Mouse (Mus musculus) left cerebral cortex, adult 18-20 months (tissue): ENCODE results near the gene Fam166b. TPM values are rescaled to one million over a fixed set of nuclear protein-coding genes. Genes with fewer than 3 reads are reported as not detected.

Source experiments
- DNase-seq, 2 experiments: peaks; one replicate each; pipeline ENCODE4 v3.0.0; 2021 to 2022; ENCODE audit warnings: low spot score in 2 of 2, mixed read lengths in 1 of 2
- total RNA-seq, 2 experiments: library from RNA; stranded (reverse); gene quantifications; 2 replicates each; pipeline ENCODE4 v1.2.3; 2021

The Fam166b gene
- total RNA-seq, 2 experiments from 2014 or later, result 0.82 to 1.2 TPM

DNA sequence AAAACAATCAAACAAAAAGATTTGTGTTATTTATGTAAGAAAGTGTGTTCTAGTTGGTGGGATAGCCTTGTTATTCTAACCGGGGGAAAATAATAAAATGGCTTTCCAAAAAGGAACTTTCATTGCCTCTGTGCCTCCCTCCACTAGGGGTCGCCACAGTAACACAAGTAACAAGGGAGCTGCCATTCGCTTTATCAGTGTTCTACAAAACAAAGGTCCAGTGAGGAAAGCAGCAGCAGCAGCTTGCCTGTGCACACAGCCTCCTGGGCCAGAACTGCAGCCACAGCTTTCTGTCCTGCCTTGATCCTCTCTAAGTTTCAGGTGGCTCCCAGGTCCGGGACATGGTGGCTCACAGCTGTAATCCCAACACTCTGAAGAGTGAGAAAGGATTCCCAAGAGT lies 2.8 kb upstream of the Fam166b start:
- DNase-seq, result peak; percentile 84 to 87

- no peak for DNase-seq
Measured at GRCm38 (mm10) chr4:43428180-43428861, 613 bp downstream of the Fam166b start.

GRCm38 (mm10) chr4:43427501-43428179 lies 1.3 kb downstream of the Fam166b start:
- no peak for DNase-seq

DNA sequence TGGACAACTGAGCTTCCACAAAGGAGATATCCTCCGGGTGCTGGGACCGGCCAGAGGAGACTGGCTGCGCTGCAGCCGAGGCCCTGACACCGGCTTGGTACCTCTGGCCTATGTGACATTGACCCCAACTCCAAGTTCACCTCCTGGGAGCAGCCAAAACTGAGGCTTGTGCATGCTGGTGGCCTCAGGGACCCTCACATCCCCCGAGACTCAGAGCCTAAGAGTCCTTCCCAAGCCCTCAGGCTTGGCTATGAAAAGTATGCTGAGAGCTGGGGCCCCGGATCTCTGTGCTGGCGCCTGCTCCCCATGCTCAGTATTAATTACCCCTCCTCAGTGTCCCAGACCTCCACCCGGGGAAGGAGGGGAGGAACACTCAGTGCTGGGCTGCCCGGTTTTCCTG lies 2.4 kb downstream of the Fam166b start:
- no peak for DNase-seq

- no peak for DNase-seq
Measured at GRCm38 (mm10) chr4:43425648-43426380, 3.1 kb downstream of the Fam166b start.

DNA sequence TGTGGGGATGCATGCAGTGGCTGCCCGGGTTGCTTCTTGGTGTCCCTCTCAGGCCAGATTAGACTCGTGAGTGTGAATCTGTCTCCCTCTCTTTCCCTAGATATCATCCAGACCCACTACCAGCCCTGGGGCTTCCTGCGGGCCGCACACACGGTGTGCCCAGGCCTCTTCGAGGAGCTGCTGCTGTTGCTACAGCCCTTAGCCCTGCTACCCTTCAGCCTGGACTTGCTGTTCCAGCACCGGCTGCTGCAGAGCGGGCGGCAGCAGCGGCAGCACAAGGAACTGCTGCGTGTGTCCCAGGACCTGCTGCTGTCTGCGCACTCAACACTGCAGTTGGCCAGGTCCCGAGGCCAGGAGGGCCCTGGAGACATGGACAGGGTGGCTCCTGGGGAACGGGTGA lies 3.7 kb downstream of the Fam166b start:
- DNase-seq, result no peak

DNA sequence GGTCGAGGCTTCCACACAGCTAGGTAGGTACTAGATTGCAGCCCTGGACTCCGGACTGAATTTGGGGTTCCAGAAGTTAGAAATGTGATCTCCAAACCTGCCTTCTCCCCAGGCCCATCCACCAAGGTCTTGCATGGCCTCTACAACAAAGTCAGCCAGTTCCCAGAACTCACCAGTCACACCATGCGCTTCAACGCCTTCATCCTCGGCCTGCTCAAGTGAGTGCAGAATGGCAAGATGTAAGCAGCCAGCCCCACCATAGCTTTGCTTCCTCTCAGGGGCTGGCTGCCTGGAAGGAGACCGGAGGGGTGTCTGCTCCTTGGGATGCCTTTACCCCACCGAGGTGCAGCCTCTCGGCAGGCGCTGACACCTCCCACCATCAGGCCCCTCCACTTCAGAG lies 4.9 kb downstream of the Fam166b start:
- DNase-seq, result no peak

DNA sequence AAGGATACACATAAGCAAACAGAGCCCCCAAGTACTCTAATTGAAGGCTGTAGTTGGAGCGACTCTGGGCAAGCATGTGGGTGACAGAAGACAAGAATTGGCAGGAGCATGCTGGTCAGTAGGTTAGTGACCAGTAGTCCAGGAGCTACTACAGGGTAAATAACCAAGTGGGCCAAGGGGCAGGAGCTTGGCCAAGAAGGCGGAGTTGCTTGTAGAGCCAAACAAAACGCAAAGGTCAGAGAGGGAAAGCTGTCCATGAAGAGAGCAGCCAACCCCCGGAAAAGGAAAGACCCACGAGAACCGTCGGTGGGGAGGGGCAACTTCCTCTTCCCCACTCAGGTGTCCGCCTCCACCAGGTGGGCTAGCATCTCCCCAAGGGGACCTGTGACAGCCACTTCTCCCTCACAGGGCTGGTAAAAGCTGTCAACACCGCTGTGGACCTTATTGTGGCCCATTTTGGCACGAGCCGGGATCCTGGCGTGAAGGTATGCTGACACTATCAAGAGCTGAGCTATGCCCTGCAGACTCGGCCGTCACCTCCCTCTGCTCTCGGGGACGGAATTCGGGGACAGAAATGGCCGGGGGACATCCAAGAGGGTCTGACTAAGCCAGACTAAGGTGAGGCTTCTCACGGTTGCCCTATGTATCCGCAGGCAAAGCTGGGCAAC lies 5.5 kb downstream of the Fam166b start:
- DNase-seq, result no peak

- no peak for DNase-seq
Measured at GRCm38 (mm10) chr4:43421632-43422240, 7.2 kb downstream of the Fam166b start.

- peak; percentile 70 to 80 for DNase-seq
Measured at GRCm38 (mm10) chr4:43420305-43420704, 8.6 kb downstream of the Fam166b start.

GRCm38 (mm10) chr4:43419801-43420281 lies 9.1 kb downstream of the Fam166b start:
- DNase-seq, result no peak

DNA sequence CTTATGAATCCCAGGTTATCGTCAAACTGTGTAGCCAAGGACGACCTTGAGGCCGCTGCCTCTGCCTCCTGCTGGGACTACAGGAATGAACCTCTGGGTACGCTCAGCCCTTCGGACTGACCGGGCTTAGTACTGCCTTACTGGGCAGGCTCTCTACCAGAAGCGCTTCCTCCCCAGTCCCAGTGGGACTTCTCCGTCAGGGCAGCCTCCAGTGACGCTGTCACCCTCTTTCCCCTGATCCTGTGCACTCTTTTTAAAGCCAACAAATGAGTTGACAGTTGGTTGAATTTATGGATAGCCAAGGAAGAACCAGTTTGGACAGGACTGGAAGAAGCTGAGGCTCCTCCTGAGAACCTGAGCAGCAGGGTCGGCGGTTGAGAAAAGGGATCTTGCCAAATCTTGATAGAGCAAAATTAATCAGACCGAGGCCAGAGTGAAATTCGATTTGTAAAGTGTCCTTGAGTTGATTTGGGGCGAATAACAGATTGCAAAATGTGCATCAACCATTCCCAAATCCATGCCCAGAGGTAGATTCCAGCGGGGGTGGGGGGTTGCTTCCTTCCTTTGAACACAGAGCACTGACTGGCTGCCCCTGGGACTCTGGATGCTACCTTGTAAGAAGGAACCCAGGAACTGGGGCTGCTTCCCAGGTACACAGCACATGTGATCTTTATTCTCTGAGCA lies 9.8 kb downstream of the Fam166b start:
- DNase-seq, result no peak

GRCm38 (mm10) chr4:43418450-43418849 lies 10.5 kb downstream of the Fam166b start:
- no peak for DNase-seq

GRCm38 (mm10) chr4:43417269-43418062 lies 11.5 kb downstream of the Fam166b start:
- no peak for DNase-seq

DNA sequence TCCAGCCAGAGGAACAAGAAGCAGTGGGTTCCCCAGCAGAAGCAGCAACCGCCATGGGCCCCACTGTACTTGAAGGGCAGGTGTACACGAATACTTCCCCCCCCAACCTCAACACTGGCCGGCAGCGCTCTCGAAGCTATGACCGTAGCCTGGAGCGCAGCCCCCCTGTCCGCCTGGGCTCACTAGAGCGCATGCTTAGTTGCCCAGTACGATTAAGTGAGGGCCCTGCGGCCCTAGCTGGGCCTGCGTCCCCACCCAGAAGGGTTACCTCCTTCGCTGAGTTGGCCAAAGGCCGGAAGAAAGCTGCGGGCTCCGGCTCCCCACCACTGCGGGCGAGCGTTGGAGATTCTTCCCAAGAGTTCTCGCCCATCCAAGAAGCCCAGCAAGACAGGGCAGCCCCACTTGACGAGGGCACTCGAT lies 12.9 kb downstream of the Fam166b start:
- DNase-seq, result no peak

- DNase-seq, result no peak
Measured at GRCm38 (mm10) chr4:43415221-43416070, 13.5 kb downstream of the Fam166b start.

- no peak for DNase-seq
Measured at GRCm38 (mm10) chr4:43414761-43415160, 14.2 kb downstream of the Fam166b start.

GRCm38 (mm10) chr4:43407071-43407920 lies 21.6 kb downstream of the Fam166b start:
- DNase-seq, result no peak
